Mouse (Mus musculus): ENCODE results near the gene Gm9747. TPM values are rescaled to one million over a fixed set of nuclear protein-coding genes. Genes with fewer than 3 reads are reported as not detected.

Gene Gm9747
- total and polyA plus RNA-seq, 3 experiments = not detected

DNA sequence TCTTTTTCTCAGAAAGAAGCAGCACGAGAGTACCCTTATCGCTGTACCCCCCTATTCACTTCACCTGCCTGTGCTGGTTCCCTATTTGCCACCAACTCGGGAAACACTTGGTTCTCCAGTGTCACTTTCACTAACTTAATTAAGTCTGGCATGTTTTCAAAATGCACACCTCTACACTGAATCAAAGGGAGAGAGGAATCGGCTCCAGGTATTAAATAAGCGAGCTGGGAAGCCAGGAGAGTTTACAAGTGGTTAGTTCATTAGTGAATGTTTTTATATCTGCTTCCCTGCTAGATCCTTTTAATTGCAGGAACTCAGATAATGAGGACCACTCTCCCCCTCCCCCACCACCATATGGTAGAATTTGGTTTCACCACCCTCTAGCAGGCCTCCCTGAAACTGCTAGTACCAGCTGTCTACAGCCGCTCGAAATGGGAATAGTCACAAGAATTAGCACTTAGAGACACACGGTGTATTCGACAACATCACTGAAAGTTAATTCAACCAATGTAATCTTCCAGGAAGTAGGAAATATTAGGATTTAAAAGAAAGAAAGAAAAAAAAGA lies 28.2 kb downstream of the Gm9747 start:
- DNase-seq (ENCODE audit: extremely low read depth) = no peak
- in situ Hi-C loops (cut with MboI; ENCODE audit: low pct_ligation_motif_present, low pct_unique_long_range_greater_than_20kb, low sequenced_read_pairs) (no loop called here), dilution Hi-C loops (cut with MboI; ENCODE audit: extremely low pct_ligation_motif_present, extremely low pct_unique_long_range_greater_than_20kb, low sequenced_read_pairs) (no loop called here)
- TF ChIP-seq ETS1 (conservative IDR thresholded peaks at IDR 0.05; ENCODE audit: low read depth, low read length) (no peak), SIN3A (IDR thresholded peaks at IDR 0.05; ENCODE audit: low read length) (no peak), POLR2AphosphoS2 (IDR thresholded peaks at IDR 0.05; ENCODE audit: low read depth, low read length) (no peak), JUND (conservative IDR thresholded peaks at IDR 0.05; ENCODE audit: low read depth, low read length) (no peak), HCFC1 (IDR thresholded peaks at IDR 0.05; ENCODE audit: low read depth, low read length) (no peak)
- Histone ChIP-seq H3K4me2 (ENCODE audit: insufficient read depth, low read depth, poor library complexity, severe bottlenecking) (no peak overlapping the region), H3K27me3 (replicated peaks) (no peaks in the 10 kb centered on the region), H3K9me3 (replicated peaks; ENCODE audit: low read length) (no peaks in the 10 kb centered on the region), H3K4me1 (ENCODE audit: control insufficient read depth in 1 of 2, insufficient read depth in 2 of 2) (no peaks in the 10 kb centered on the region), H3K4me3 (replicated peaks in 1 of 3; ENCODE audit: low read depth in 2 of 3, low read length in 2 of 3, poor library complexity in 1 of 3) (no peak overlapping the region), H3K36me3 (replicated peaks in 1 of 2; ENCODE audit: control insufficient read depth in 1 of 2, insufficient read depth in 1 of 2, low read length in 1 of 2) (no peaks in the 10 kb centered on the region), H3K27ac (ENCODE audit: insufficient read depth, low read depth) (no peak overlapping the region), H3K79me2 (replicated peaks; ENCODE audit: control insufficient read depth, extremely low read depth, insufficient read depth, poor library complexity, severe bottlenecking) (no peaks in the 10 kb centered on the region), H3K9ac (ENCODE audit: insufficient read depth, low read depth) (no peak overlapping the region)

DNA sequence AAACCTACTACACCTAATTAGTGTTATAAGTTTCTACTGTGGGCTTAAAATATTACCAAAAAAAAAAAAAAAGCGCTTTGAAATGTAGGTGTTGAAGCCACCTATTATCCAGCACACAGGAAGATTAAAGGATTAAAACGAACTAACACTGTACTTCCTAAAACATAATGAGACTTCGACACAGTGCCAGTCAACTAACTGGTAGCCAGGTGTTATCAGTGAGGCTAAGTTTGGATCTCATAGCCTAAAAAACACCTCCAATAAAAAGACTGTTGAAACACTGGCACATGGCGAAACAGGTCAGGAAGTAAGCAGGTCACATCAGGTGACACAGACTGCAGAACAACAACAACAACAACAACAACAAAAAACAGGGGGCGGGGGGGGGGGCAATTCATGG lies 28.7 kb downstream of the Gm9747 start:
- Histone ChIP-seq H3K79me2 (replicated peaks; ENCODE audit: control insufficient read depth, extremely low read depth, insufficient read depth, poor library complexity, severe bottlenecking) (no peaks in the 10 kb centered on the region), H3K4me2 (ENCODE audit: insufficient read depth, low read depth, poor library complexity, severe bottlenecking) (no peak overlapping the region), H3K4me3 (replicated peaks in 1 of 3; ENCODE audit: low read depth in 2 of 3, low read length in 2 of 3, poor library complexity in 1 of 3) (no peak overlapping the region), H3K36me3 (replicated peaks in 1 of 2; ENCODE audit: control insufficient read depth in 1 of 2, insufficient read depth in 1 of 2, low read length in 1 of 2) (no peaks in the 10 kb centered on the region), H3K4me1 (ENCODE audit: control insufficient read depth in 1 of 2, insufficient read depth in 2 of 2) (no peaks in the 10 kb centered on the region), H3K27me3 (replicated peaks) (no peaks in the 10 kb centered on the region), H3K9me3 (replicated peaks; ENCODE audit: low read length) (no peaks in the 10 kb centered on the region), H3K27ac (ENCODE audit: insufficient read depth, low read depth) (no peak overlapping the region), H3K9ac (ENCODE audit: insufficient read depth, low read depth) (no peak overlapping the region)
- DNase-seq (ENCODE audit: extremely low read depth) = no peak
- in situ Hi-C loops (cut with MboI; ENCODE audit: low pct_ligation_motif_present, low pct_unique_long_range_greater_than_20kb, low sequenced_read_pairs) = no loop called here
- TF ChIP-seq RAD21 (IDR thresholded peaks at IDR 0.05; ENCODE audit: low read depth, low read length) (no peak), SMC3 (IDR thresholded peaks at IDR 0.05; ENCODE audit: low read depth, low read length) (no peak), EP300 (IDR thresholded peaks at IDR 0.05; ENCODE audit: low read length) (no peak), BHLHE40 (IDR thresholded peaks at IDR 0.05; ENCODE audit: low read depth, low read length) (no peak), KAT2A (IDR thresholded peaks at IDR 0.05; ENCODE audit: insufficient replicate concordance, low read length) (no peak), ZC3H11A (IDR thresholded peaks at IDR 0.05; ENCODE audit: low read depth, low read length) (no peak), ETS1 (conservative IDR thresholded peaks at IDR 0.05; ENCODE audit: low read depth, low read length) (no peak), CHD2 (IDR thresholded peaks at IDR 0.05; ENCODE audit: low read length) (no peak), MYC (IDR thresholded peaks at IDR 0.05; ENCODE audit: low read depth, low read length) (no peak), POLR2A (IDR thresholded peaks at IDR 0.05; ENCODE audit: low read depth, low read length) (no peak), IRF4 (IDR thresholded peaks at IDR 0.05; ENCODE audit: low read depth, low read length) (no peak), ZMIZ1 (IDR thresholded peaks at IDR 0.05; ENCODE audit: low read depth, low read length) (no peak), CHD1 (IDR thresholded peaks at IDR 0.05; ENCODE audit: low read depth, low read length) (no peak), POLR2AphosphoS2 (IDR thresholded peaks at IDR 0.05; ENCODE audit: low read depth, low read length) (no peak), HCFC1 (IDR thresholded peaks at IDR 0.05; ENCODE audit: low read depth, low read length) (no peak)
- dilution Hi-C loops (cut with MboI; ENCODE audit: extremely low pct_ligation_motif_present, extremely low pct_unique_long_range_greater_than_20kb, low sequenced_read_pairs) = no loop called here
